Mouse (Mus musculus): ENCODE data around the gene Dgki.

Dgki gene

DNA sequence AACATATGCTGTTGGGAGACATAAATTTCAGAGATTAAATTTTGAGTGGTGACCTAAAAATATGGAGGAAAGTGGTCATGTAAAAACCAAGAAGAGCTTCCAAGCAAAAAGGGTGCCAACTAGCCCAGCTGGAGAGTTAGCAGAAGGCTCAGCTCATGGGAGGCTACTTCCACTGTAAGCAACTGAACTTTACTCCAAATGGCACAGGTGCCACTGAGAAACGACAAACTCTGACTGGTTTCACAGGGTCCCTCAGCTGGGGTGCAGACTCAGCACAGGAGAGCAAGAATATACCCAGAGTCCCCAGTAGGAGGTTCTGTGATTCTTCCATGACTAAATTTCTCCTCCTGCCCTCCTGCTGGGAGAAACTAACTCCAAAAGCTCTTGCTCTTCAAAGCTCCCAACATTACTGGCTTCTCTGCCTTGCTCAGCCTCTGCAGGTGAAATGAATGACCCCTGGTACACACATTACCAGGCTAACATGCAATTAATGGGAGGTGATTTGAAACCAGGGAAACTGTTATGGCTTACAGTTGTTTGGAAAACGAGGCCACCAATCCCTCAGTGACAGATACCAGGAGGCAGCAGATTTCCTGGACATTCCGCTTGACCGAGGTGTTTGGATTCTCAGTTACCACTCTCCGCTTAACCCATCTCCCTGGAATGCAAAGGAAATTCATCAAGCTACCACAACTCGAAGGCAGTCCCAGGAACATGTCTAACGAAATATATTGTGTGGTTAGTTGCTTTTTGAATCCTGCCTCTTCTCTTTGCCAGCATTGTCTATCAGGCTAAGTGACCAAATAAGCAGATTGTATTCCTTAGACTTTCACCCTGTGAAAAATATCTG, 487.1 kb downstream of the Dgki start:
- DNase-seq (ENCODE audit: low spot score), result no peak

DNA sequence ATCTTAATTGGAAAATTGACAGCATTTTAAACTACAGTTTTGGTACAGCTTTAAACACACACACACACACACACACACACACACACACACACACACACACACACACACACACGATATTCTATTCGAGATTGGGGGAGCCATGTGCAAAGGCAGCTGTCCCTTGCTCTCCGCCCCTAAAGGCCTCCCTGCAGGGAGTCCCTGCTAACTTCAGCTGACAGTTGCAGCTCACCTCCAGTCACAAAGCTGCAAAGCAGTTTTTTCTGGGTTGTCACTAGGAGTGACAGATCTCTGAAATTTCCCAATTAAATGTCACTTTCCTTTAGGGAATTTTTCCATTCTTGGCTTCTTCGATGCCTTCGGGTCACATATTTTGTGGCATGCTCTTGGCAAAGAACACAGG, 489.5 kb downstream of the Dgki start:
- no peak for DNase-seq (ENCODE audit: low spot score)

DNA sequence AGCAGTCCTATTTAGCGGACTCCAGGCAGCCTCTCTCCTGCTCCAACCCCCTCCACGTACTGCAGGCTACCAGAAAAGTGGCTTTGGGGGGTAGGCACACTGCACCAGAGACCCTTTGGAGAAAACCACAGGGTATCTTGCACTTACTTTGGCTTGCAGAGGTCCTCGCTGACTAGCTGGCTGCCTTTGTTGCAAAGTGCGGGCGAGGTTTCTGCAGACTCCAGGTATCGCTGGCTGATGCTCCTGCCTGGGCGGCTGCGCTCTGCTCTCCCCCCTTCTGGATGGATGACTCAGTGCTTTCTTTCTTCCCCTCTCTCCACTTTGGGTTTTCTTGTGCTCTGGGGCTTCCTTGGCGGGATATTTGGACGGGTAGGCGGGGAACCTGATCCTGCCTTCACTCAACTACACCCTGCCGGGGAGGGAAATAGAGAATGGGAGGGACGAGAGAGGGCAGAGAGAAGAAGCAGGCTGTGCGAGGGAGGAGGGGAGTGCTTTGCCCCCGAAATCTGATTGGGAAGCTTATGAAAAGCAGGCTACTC, 490.2 kb downstream of the Dgki start, which contains the start of gene Ptn:
Gene Ptn, minus strand, starts transcription at position 474 of the 539 bp plus-strand sequence.
- DNase-seq (ENCODE audit: low spot score), result no peak

DNA sequence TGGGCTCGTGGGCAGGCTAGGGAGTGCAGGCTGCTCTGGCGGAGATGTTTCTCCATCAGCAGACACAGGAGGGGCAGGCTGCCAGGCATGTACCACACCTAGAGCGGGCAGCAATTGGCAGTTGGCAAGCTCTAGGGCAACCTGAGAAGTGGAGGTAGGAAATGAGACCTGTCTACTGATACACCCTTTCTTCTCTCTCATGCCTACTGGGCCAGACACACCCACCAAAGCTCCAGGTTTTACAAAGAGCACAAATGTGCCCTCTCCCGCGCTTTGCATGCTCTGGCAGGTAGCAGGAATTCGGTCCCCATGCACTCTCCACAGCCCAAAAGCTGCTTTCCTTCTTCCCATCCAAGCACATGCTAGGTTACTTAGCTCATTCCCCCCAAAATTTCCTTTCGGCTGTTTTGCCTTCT, 490.7 kb downstream of the Dgki start:
- no peak for DNase-seq (ENCODE audit: low spot score)

DNA sequence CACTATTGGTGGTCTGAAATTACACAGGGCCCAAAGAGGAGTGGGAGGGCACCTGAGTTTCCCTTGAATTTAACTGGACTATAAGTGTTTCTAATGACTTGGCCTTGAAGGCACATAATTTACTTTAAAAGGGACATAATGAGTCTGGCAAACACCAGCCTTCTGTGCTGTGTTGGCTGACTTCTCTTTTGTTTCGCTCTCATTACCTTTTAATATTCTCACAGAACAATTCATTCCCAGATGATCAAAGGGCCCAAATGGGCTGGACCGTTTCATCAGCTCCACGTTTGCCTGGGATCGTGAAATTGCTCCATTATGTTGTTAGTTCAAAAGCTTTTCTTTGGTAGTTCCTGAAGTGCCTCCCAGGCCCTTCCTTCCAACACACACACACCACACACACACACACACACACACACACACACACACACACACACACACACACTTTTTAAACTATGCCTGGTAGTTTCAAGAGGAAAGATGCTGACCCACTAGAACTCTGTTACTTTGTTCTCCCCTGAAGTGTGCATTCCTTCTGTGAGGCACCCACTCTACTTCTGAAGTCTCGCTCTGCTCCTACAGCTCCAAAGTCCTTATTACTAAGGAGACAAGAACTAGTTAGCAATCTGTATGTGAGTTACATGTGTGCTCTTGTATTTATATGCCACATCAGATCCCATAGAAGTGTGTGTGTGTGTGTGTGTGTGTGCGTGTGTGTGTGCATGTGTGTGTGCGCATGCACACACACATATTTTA, 491.5 kb downstream of the Dgki start:
- DNase-seq (ENCODE audit: low spot score), result no peak

DNA sequence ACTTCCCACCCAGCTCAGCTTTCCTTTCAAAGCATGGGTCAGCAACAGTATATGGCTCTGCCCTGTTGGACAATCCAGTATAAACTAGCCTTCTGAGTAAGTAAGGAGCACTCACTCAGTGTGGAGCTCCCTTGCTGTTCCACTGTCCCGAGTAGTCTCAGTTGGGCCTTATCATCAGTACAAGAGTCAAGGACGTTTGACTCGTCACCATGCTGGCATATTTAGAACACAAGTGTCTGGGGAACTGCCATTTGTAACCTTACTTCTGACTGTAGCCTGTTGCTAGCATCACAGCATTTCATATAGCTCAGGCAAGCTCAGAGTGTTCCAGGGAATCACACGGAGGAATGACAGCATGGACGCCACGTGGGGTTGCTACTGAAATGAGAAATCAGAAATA, 493.1 kb downstream of the Dgki start:
- DNase-seq (ENCODE audit: low spot score), result no peak

DNA sequence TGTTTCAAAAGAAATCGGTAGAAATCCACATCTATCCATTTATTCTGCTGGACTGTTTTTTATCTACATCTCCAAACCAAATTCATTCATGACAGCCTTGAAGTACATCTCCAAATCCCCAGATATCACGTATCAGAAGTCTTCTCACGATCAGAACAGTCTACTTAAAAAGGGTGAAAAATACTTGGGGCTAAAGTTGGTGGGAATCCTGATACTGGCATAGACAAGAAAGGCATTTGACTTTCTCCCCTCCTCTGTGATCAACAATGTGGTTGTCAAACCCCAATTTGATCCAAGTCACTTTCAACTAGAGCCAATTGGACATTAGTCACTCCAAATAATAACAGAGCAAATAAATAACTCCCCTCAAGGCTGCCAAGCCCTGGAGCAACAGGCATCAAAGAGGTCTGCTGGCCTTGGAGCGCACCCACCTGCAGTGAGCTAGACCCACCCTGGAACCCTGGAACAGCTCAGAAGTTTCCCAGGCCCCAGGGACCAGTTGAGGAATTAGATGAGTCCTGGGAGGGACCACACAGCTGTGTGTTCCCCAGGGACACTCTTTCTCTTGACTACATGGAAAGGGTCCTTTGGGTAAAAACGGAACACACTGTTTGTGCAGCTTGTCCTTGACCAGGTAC, 499.6 kb downstream of the Dgki start:
- no peak for DNase-seq (ENCODE audit: low spot score)

DNA sequence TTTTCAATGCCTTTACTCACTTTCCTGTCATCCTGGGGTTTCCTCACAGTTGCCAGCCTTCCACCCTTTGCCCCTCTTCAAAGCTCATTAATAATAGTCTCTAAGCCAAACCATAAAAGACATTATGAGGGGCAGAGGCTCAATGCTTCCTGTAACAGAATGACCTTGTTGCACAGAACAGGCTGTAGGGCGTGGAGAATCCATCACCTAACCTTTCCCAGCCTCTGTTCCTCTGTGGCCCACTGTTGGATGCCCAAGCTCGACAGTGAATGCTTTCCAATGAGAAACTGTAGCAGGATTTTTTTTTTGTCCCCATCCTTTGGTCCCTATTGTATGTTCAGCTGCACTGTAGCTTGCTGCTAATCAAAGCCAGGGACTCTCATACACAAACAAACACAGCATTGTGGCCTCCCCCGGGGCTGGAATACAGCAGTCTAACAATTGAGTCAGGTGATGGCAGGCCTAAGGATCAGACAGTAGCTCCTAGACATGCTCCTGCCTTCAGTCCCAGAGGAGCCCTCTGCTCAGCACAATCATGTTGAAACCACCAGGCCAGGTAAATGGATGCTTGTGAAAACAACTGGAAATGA, 502.8 kb downstream of the Dgki start:
- DNase-seq (ENCODE audit: low spot score), result no peak
